Mouse (Mus musculus): Measurements from ENCODE around the gene Cask.

Gene Cask

GRCm38 (mm10) chrX:13469160-13470116 lies 381.7 kb downstream of the Cask start:
- no peak for DNase-seq (ENCODE audit: low read depth, low spot score)

- no peak for DNase-seq (ENCODE audit: low read depth, low spot score)
Measured at GRCm38 (mm10) chrX:13467121-13467571, 384.0 kb downstream of the Cask start.
